Mouse (Mus musculus) thymus, postnatal 0 days (tissue): ENCODE measurements around the gene Atxn1. TPM values are rescaled to one million over a fixed set of nuclear protein-coding genes. Genes with fewer than 3 reads are reported as not detected.

Experiments
- DNase-seq: peaks from one replicate; pipeline ENCODE4 v3.0.0-alpha.2; 2015; ENCODE audit warnings: low spot score
- polyA plus RNA-seq: library from polyadenylated mRNA; unstranded; fragments of >200 nt; fragmentation: Nextera tagmentation; extraction: Ambion mirVana; gene quantifications from 2 replicates; pipeline ENCODE4 v1.2.1, GENCODE M21; 2015

The Atxn1 gene
- polyA plus RNA-seq, 1 experiment from 2014 or later = 6.3 TPM

- DNase-seq = no peak
Measured at GRCm38 (mm10) chr13:45866615-45867245, 98.1 kb downstream of the Atxn1 start.

- no peak for DNase-seq
Measured at GRCm38 (mm10) chr13:45865620-45866019, 99.2 kb downstream of the Atxn1 start.

GRCm38 (mm10) chr13:45863779-45864178, 101.0 kb downstream of the Atxn1 start:
- DNase-seq = no peak

- no peak for DNase-seq
Measured at GRCm38 (mm10) chr13:45861885-45862605, 102.8 kb downstream of the Atxn1 start.

DNA sequence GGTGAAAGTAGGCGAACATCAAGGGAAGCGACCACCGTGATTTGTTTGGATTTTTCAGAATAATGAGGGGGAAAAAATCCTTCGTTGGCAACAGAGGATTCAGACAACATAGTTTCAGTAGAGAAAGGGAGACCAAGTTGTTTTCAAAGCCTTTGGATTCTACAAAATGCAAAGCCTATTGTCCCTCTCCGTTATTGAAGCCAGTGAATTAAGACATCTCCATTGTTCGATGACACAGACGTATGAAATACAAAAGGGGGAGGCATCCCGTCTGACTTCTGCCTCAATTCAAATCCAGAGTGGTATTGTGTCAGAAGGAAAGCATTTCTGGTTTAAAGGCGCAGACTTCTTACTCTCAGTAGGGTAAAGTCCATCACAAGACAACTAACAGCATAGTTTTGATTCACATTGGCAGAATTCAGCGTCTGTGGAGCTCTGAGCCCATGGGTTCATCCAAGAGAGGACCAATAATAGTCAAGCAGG, 103.7 kb downstream of the Atxn1 start:
- DNase-seq = no peak

DNA sequence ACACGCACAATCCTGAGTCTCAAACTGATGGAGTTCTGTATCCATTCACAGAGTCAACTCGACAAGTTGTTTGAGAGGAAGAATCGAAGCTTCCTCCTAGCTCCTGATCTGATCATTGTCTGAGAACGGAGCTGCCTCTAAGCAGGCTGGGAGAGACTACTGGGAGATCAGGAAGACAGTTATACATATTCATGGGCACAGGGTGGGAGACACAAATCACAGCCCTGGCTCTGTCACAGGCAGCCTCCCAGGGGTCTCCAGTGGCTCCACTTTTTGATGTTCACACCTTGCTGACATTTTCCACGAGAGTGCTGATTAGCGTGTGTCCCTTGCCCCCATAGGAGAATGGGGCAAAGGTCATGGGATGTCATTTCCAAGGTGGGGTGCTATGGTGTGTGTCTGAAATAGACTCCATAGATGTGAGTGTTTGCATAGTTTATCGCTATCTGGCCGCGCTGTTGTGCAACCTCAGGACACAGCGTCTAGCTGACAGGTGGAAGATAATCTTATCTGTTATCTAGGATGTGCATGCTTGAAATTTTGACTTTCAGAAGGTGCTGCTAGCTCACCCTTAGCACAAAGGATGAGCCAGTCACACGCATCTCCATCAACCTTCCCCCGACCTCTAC, 105.6 kb downstream of the Atxn1 start:
- no peak for DNase-seq

GRCm38 (mm10) chr13:45857416-45857815, 107.4 kb downstream of the Atxn1 start:
- DNase-seq = no peak

- no peak for DNase-seq
Measured at GRCm38 (mm10) chr13:45854531-45854930, 110.3 kb downstream of the Atxn1 start.

- no peak for DNase-seq
Measured at GRCm38 (mm10) chr13:45853691-45854090, 111.1 kb downstream of the Atxn1 start.

DNA sequence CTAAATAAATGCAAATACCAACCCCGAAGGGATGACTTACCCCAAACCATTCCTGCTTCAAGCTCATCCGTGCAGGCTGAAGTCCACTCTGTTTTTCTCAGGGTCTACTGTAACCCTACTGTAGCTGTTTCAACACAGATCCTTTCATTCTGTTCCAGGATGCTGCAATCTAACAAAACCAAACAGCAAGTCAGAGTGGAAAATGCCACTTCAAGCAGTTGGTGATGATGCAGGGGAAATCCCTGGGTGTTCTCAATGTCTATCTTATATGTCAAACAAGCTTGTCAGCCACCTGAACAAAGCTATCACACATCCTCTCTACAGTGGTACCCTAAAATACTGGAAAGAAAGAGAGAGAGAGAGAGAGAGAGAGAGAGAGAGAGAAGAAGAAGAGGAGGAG, 112.5 kb downstream of the Atxn1 start:
- DNase-seq = peak; percentile 42

DNA sequence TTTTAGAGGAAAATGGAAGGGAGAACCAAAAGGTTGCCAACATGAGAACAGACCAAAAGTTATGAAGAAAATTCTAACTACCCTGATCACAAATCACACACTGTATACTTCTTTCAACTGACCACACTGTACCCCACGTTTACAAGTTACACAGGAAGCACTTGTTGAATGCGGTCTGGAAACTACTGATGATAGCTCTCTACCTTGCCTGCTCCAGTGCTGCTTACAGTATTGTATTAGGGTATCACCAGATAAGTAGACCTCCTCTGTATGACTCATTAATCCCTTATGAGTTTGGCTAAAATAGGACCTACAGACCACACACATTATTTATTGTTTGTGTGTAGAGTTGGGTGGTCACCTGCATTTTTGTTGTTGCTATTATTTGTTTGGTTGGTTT, 113.1 kb downstream of the Atxn1 start:
- DNase-seq = no peak

- DNase-seq = no peak
Measured at GRCm38 (mm10) chr13:45851156-45851555, 113.7 kb downstream of the Atxn1 start.

- DNase-seq = no peak
Measured at GRCm38 (mm10) chr13:45850181-45850974, 114.4 kb downstream of the Atxn1 start.

- DNase-seq = no peak
Measured at GRCm38 (mm10) chr13:45849145-45850023, 115.4 kb downstream of the Atxn1 start.

- no peak for DNase-seq
Measured at GRCm38 (mm10) chr13:45842511-45843055, 122.2 kb downstream of the Atxn1 start.

DNA sequence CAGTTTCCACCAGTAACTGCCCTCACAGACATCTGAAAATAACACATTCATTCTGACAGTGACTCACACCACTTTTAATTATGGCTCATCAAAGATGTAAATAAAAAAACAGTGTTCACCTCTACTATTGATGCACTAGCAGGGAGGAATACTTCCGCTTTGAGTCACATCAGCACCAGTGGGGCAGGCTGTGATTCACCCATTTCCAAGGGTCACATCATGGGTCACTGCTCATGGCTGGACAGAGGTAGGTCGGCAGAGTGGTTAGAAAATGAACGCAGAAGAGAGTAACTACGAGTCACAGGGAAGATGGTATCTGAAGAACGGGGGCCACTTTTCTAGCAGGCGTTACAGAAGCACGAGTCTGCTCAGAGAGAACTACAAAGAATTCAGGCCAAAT, 124.9 kb downstream of the Atxn1 start:
- no peak for DNase-seq

DNA sequence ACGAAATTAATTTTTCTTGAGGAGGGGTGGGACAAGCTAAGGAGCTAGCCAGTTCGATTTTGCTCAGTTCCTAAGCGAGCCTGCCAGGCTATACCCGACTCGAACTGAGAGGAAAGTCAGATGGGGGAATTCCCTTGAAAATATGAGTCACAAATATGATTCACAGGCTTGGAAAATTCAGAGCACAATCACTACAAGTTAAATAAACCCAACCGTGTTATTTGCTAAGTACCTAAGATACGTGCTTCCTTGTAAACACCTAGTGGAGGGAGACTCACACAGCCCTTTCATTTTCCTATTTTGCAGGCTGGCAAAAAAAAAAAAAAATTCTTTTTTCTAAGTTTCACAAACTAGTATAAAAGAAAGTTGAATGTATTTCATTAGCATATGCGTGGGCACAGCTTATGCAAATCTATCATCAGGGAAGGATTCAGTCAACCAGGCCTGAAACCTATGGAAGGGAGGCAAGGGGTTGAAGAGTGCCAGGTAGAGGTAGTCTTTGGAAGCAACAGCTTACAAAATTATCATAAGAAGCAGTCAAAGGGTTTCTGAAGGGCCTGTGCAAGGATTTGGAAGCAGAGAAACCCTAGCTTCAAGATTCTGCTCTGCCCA, 127.1 kb downstream of the Atxn1 start:
- no peak for DNase-seq

DNA sequence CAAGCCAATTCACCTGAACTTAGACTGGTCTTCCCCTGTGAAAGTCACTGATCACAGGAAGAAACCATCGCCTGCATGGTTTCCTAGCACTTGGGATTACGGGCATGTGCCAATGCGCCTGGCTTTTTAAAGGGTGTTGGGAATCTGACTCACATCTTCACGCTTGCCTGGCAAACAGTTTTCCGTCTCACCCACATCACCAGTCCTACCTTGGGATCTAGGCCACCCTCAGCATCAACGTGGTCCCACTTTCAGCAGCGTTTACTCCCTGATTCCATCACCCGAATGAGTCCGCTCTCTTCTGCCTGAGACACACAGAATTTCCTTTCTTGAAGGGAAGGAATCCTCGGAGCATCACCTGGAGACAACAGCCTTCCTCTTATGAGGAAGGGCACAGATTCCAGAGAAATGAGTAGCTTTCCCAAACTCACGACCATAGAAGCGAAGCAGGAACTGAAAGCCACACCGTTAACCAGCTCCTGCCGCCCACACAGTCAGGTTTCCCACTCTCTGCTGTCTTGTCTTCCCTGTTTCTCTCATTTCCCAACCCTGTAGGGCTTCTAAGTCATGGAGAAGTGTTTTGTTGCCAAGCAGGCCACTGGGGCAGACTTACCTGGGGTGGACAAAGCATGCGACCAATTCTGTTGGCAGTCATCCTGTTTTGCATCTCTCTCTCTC, 128.3 kb downstream of the Atxn1 start:
- DNase-seq = no peak

GRCm38 (mm10) chr13:45834300-45834699, 130.5 kb downstream of the Atxn1 start:
- no peak for DNase-seq
